Mouse (Mus musculus) testis, postnatal 10 days (tissue): Measurements from ENCODE around the gene Afap1l2.
A peak's percentile ranks its signal among the peaks of the same experiment; 100 is the strongest.

Source experiments
- DNase-seq: peaks from one replicate; pipeline ENCODE4 v3.0.0; 2021; ENCODE audit warnings: low spot score

Gene Afap1l2

GRCm38 (mm10) chr19:57007781-57008710, at the start of gene Afap1l2:
TSS of gene Afap1l2 (minus strand) at chr19:57008228.
- peak; percentile 77 for DNase-seq

DNA sequence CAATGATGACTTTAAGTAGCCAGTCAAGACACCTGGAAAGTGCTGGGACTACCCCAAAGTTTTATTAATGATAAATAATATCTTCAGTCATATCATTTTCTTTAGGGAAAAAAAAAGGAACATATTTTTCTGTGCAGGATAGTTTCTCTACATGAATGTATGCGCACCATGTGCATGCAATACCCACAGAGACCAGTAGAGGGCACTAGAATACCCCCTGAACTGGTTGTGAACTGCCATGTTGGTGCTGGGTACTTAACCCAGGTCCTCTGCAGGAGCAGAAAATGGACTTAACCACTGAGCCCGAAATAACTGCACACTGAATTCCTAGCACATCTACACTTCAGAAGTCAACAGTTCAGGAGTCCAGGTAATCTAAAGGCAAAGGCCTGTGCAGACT, 49.5 kb upstream of the Afap1l2 start:
- no peak for DNase-seq

DNA sequence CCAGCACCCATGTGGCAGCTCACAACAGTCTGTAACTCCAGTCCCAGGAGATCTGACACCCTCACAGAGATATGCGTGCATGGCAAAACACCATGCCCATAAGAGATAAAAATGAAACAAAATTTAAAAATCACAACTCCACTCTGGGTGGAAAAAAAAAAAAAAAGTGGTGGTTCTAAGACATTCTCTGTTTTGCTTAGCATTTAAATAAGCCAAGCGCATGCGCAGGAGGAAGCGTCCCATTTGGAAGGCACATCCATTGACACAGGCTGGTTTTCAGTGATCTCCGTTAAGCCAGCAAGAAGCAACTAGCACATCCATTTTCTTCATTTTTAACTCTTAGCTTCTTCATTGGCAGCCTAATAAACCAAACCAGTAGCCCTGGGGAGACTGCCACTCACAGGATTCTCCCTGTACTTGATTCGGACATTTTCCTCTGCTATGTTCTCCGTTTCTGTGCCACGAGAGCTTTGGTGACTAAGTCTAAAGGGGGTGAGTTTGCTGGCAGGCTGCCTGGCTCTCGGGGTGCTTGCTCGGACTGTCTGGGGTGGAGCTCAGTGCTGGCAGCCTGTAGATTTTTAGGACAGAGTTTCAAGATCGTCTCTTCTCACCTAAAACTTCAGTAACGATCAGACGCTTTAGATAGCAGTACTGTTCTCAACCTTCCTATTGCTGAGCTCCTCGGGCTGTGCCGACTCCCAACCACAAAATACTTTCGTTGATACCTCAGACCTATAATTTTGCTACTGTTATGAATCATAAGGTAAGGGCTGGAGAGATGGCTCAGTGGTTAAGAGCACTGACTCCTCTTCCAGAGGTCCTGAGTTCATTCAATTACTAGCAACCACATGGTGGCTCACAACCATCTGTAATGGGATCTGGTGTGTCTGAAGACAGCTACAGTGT, 47.4 kb upstream of the Afap1l2 start:
- no peak for DNase-seq

DNA sequence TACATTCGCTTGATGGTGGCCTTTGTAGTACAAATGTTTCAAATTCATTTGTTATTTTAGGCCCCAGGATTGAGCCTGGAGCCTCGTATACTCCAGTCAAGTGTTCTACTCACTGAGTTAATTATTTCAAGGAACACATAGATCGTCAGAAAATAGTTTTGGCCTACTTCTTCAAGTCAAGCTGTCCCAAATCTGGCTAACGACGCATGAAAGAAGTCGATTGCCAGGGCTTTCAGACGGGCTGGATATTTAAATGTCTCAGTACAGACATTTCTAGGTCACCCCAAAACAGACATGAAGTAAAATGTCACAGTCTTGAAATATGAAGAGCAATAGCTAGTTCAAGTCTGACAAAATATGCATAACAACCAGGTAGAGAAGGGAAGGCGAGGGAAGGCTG, 44.9 kb upstream of the Afap1l2 start:
- DNase-seq, result no peak

DNA sequence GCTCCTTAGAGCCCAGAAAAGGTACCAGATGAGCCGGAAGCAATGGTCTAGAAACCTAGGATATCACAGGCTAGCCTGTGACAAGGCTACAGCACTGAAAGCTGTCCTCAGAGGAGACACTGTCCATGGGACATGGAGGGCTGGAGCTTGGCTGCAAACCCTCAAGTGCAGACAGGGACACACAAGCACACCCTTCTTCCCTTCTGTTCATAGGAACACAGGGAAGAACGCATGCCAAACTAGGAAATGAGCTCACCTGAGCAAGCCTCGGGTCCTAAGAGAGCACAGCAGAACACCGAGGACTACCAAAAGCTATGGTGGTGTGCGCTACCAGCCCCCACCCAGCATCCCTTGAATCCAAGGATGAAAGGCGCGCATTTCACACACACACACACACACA, 44.0 kb upstream of the Afap1l2 start:
- no peak for DNase-seq

DNA sequence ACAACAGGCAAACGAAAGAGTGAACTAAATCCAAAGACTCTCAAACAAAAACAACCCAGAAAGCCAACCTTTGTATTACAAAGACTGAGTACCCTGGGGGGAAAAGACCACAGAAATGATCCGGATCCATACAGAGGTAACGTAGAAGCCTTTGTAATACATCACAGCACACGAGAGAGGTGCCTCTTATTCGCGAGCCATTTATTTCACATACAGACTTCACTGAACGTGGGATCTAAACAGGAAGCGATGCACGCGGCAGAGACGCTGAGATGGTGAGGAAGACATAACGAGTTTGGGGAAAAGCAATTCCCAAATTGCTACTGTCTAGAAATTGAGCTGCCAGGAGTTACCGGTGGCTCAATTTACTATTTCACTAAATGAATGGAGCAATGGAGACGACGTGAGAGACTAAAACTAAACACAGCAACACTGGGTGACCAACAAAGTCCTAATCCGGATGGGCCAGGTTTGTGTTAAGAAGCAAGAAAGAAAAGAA, 41.6 kb upstream of the Afap1l2 start:
- DNase-seq, result no peak

DNA sequence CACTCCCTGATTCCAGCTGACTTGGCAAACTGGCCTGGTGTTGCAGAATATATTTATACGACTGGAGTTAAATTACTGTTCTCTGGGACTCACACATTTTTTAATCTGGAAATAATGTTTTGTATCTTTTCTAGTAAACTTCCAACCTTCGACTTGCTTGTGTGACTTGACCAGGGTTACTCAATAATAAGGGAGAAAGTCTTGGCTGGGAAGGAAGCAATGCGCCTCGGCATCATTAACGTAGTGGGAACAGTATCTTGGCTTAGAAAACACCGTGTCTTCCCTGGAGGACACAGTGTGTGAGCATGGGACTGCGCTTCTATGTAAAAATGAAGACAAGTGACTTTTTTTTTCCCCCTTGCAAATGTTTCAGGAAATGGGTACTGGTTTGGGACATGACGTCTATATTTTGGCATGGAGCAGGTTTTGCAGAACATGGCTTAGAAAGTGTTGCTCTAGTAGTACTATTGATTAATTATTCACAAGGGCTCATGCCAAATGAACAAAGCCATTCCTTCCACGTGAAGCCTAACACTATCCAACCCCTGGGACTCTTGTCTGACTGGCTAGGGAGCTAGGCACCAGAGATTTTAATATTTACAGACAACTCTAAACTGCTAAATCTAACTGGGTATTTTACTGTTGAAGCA, 39.8 kb upstream of the Afap1l2 start:
- DNase-seq, result no peak

DNA sequence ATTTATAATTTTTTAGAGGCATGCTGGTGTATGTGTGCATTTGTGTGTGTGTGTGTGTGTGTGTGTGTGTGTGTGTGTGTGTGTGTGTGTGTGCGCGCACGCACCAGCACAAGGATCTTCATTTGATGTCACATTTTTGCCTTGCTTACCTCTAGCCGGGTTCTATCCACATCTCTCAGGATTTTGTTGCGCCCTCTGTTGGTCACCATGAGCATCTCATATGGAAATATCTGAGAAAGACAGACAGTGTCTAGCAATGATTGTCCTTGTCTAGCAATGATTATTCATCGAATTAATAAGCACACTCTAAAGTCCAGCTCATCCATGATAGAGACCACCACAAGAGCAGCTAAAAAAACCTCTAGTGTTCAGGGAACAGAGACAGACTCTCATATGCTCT, 31.2 kb upstream of the Afap1l2 start:
- peak; percentile 58 for DNase-seq

DNA sequence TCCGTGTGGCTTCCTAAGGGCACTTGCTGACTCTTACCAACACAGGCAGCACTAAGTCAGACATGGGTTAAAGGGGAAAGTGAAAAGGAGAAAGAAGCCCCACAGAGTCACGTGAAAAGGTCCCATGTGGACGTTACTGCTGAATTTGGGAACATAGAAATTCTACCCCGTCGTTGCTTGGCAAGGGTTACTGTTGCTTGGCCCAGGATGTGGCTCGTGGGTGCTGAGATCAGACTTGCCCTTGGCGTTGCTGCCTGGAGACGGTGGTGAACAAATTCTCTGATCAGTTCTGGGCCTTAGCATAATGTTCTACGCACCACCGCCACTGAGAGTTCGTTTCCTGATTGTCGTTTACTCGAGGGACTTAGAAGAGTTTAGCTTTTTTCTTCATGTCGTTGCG, 28.8 kb upstream of the Afap1l2 start:
- no peak for DNase-seq

DNA sequence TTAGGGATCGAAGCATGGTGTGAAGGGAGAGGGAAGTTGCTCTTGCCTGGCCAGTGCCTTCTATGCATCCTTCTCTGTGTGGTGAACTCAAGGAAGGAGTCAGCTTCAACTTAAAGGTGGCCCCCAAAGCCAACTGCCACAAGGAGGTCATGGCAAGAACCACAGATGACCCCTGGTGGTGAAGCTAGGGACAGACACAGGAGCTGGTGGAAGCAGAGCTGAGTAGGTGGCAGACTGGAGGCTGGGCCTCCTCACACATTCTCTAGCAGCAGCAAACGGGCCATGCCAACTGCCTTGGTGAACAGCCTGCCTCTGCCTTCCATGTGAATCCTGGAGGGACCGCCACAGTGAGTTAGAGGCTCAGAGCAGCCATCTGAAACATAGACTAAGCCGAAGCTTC, 23.6 kb upstream of the Afap1l2 start:
- DNase-seq, result peak; percentile 74

DNA sequence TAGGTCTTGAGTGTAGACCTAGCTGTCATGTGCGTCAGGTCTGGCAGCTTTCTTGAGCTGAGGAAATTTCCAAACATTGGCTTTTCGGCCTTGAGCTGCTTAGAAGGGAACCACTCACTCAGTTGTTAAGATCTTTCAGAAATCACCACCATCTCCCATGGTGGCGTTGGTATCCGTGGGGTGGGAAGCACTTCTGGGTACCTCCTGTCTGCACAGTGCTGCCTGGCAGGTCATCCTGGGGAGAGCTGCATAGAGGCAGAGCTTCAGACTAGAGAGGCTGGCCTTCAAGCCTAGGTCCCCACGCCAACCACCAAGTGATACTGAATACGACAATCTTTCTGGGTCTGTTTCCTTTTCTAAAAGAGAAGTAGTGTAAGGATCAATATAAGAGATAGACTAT, 21.4 kb upstream of the Afap1l2 start:
- no peak for DNase-seq

DNA sequence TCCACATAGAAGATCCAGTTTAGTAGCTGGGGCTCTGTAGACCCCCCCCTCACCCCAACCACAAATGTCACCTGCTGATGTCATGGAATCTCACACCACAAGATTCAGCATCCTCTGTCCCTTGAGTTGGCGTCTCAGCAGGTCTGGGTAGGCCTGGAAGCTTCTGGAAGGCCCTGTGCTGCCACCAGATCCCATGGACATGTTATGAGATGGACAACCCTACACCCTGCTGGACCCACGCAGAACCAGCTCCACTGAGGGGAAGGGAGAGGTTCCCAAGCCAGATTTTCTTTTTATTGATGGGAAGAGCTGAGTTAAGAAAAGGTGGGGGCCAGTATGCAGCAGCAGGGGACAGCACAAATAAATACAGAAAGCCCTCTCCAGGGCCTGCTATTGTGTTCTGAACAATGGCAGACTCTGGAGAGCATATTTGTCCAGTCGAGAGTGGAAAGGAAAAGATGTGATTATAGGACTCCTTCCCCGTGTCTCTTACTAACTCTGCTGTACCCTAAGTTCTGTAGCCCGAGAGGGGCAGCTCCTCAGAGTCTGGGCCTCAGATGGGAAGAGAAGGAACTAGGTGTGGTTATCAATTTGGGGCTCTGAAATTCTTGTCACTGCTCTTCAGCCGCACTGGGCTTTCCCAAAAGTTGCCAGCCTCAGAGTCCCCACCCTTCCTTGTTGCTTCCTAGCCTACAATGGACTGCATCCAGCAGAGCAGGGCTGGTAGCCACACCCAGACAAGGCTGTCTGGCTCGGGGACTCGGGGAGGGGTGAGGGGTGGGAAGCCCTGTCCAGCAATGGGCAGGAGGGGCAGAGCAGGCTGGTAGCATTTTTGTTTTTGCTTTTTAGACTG, 20.5 kb upstream of the Afap1l2 start:
- no peak for DNase-seq

DNA sequence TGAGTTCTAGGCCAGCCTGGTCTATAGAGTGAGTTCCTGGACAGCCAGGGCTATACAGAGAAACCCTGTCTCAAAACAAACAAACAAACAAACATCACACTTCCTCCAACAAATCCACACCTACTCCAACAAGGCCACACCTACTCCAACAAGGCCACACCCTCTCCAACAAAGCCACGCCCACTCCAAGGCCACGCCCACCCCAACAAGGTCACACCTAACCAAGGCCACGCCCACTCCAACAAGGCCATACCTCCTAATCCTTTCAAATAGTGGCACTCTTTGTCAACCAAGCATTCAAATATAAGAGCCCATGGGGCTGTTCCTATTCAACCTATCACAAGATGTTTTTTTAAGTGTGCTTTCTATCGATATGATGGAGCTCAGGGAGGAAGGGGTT, 18.5 kb upstream of the Afap1l2 start:
- peak; percentile 57 for DNase-seq

GRCm38 (mm10) chr19:57017785-57018179, 9.8 kb upstream of the Afap1l2 start:
- no peak for DNase-seq

DNA sequence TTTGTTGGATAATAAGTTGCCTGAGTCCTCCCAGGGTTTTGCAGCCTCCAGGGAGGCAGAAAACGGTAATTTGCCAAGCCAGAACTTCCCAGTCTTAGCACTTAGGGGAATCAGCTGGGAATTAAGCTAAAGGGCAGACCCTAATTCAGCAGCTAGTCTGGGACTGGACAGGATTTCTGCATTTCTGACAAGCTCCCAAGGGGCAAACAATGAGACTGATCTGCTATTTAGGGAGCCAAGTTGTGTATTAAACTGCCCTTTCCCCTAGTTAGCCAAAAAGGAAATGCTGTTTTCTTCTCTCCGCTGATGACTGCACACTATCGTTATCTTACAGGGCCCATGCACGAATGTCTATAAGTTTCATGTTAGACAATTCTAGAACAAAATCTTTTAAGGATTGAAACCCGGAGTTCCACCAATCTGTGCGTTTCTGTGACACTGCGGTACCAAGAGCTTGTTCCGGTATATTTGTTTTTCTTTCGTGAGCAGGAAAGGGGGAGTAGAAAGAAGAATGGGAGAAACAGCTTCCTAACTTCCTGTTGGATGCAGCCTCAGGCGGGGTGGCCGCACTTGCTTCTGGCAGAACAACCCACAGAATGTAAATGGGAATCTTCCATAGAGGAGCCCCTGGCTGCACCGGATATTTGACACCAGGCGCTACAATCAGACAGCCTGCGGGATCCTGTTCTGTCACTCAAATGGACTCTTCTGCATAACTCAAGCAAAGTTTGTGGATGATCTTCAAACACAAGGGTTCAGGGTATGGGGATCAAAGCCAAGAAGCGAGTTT, 9.2 kb upstream of the Afap1l2 start:
- DNase-seq, result no peak

DNA sequence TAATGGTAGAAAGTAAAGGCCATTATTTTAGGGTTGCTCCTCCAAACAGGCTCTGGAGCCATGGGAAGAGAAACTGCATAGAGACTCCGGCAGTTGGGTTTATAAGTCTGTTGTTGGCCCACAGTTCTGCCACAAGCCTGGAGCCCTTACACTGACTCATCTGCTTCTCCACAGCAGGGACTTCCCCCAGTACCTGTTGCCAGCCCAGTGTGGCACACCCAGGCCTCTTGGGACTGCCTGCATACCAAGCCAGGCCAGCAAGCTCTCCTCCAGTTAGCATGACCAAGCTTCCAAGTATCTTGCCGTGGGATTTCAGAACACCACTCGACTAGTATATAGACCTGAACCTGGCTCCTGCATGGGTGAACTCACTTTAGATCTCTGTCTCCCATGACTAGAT, 6.8 kb upstream of the Afap1l2 start:
- no peak for DNase-seq

GRCm38 (mm10) chr19:57013271-57013677, 5.2 kb upstream of the Afap1l2 start:
- DNase-seq, result no peak

DNA sequence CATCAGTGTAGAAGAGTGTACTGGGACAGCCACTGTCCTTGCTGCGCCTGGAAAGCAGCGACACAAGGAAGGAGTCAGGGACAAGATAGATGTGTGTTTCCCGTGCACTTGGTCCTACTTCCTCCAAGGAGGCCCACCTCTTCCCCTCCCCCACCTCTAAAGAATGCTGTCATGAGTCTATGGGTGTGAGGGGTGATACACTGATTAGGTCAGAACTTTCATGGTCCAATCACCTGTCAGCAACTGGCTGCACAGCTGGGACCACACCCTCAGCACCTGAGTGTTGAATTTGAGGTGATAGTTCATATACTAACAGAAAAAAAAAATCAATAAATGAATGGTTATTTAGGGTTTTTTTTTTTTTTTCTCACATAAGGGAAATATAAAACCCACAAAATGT, 4.0 kb upstream of the Afap1l2 start:
- DNase-seq, result no peak

DNA sequence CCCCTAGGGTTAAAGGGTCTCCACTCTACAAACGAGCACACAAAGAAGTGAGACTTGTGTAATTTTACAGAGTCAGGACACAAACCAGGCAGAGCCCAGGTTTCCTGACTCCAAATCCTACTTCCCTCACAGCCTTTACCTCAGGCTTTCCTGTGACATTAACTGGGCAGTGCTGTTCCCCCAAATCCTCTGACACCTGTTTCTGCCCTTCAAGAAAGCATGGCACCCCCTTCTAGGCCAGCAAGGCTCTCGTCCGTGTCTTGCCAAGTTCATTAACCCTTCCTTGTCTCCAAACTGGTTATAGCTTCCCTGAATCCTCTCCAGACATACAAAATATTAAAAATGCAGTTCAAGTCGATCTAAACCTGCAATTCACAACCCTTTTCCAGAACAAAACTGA, 2.0 kb upstream of the Afap1l2 start:
- DNase-seq, result no peak

DNA sequence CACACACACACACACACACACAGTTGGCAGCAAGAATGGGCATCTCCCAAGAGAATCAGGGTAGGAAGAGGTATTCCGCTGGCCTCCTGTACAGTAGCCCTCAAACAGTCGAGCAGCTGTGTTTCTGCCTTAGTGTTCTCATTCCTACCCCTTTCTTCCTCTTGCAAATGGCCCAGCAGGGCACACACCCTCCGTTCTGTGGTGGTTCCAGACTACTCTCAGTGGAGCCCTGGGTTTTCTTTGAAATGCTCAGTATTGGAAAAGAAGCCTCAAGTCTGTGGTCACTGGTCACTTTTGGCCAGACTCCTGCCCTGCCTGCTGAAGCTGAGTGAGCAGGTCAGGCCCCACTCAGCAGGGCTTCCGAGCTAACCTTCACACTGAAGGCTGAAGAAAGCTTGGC, 1.6 kb upstream of the Afap1l2 start:
- DNase-seq, result no peak

DNA sequence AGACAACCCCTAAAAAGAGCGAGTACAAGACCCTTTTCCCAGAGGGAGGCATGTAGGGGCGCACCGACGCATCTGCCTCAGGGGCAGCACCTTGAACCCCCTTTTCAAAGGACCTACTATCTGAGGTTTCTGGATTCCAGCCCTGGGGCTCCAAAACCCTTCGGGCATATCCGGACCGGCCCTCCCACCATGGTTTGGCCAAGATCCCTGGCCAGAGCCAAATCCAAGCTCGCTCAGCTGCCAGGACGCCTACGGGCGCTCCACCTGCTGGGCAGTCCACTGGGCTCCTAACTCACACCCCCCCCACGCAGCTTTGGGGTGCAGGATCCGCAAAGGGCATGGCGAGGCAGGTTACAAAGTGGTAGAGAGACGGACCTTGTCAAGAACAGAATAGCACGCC, 737 bp downstream of the Afap1l2 start:
- DNase-seq, result peak; percentile 77
